Mouse (Mus musculus) neural tube, embryonic 15.5 days (tissue): Measurements from ENCODE around the gene Nceh1. TPM values are rescaled to one million over a fixed set of nuclear protein-coding genes. Genes with fewer than 3 reads are reported as not detected.

Source experiments
- ATAC-seq: fragments of 200-750 bp; cut with Nextera tagmentation; 2 replicates; pipeline ENCODE4 v1.8.0; 2017; ENCODE audit warnings: mild to moderate bottlenecking, moderate TSS enrichment, moderate library complexity; ENCODE audit not compliant: low FRiP score
- H3K27ac ChIP-seq: fragments of 300-500 bp; sonication (generic); replicated peaks from 2 replicates; pipeline ENCODE4 v1.5.1; 2015; ENCODE audit warnings: mild to moderate bottlenecking, inconsistent platforms
- H3K27me3 ChIP-seq: fragments of 300-500 bp; sonication (generic); replicated peaks from 2 replicates; pipeline ENCODE4 v1.6.1; 2015; ENCODE audit warnings: inconsistent platforms
- H3K36me3 ChIP-seq: fragments of 300-500 bp; sonication (generic); 2 replicates; pipeline ENCODE4 v1.6.1; 2015; ENCODE audit warnings: inconsistent platforms
- H3K4me1 ChIP-seq: fragments of 300-500 bp; sonication (generic); 2 replicates; pipeline ENCODE4 v1.6.1; 2015; ENCODE audit warnings: inconsistent platforms
- H3K4me2 ChIP-seq: fragments of 300-500 bp; sonication (generic); 2 replicates; pipeline ENCODE4 v1.6.1; 2015; ENCODE audit warnings: inconsistent platforms, mild to moderate bottlenecking, moderate library complexity
- H3K4me3 ChIP-seq: fragments of 300-500 bp; sonication (generic); replicated peaks from 2 replicates; pipeline ENCODE4 v1.5.1; 2015; ENCODE audit warnings: mild to moderate bottlenecking, inconsistent platforms
- H3K9ac ChIP-seq: fragments of 300-500 bp; sonication (generic); replicated peaks from 2 replicates; pipeline ENCODE4 v1.6.1; 2015; ENCODE audit warnings: mild to moderate bottlenecking, inconsistent platforms
- H3K9me3 ChIP-seq: fragments of 300-500 bp; sonication (generic); replicated peaks from 2 replicates; pipeline ENCODE4 v1.6.1; 2016; ENCODE audit warnings: inconsistent platforms
- WGBS: fragments of 180-500 bp; shearing (Covaris S2); methylation state at CpG from one replicate; pipeline ENCODE4 v1.1.7; 2015; ENCODE audit warnings: mixed read lengths; 5-methylcytosine and 5-hydroxymethylcytosine counted together
- polyA plus RNA-seq: library from polyadenylated mRNA; unstranded; fragments of >200 nt; fragmentation: Nextera tagmentation; extraction: Ambion mirVana; gene quantifications from 2 replicates; pipeline ENCODE4 v1.2.1, GENCODE M21; 2015

Nceh1 gene
- polyA plus RNA-seq, 1 experiment from 2014 or later, result 16.3 TPM

DNA sequence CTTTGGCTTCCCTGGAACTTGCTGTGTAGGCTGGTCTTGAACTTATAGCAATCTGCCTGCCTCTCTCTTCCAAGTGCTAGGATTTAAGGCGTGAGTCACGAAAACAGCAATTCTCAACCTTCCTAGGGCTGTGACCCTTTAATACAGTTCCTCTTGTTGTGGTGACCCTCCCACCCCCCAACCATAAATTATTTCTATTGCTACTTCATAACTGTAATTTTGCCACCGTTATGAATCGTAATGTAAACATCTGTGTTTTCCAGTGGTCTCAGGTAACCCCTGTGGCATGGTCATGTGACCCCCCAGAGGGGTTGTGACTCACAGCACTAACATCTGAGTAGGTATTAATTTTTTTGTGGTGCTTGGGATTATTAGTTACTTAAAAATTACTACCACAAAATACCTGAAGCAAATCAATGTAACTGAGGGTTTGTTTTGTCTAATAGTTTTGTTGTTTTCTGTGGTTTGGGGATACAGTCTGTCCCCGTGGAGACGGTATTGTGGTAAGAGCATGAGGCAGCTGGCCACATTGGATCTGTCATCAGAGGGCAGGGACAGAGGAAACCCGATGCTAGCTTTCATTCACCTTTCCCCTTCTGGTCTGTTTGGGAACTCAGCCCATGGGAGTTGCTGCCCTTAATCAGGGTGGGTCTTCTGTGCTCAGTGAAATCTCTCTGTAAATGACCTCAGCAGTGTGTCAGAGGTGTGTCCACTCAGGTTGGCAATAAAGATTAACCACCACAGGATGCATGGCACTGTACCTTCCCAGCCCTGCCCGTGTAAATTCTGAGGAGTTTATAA lies 31.5 kb downstream of the Nceh1 start:
- 90% methylated on average over 8 of the region's 8 CpGs for WGBS
- no peak overlapping the region for H3K9ac ChIP-seq
- no peak overlapping the region for H3K4me2 ChIP-seq
- no peaks in the 10 kb centered on the region for H3K4me1 ChIP-seq
- H3K4me3 ChIP-seq, result no peak overlapping the region
- H3K9me3 ChIP-seq, result no peaks in the 10 kb centered on the region; the same call in 1 of the 2 replicates
- H3K27ac ChIP-seq, result no peak overlapping the region
- H3K27me3 ChIP-seq, result no peaks in the 10 kb centered on the region
- no peaks in the 10 kb centered on the region for H3K36me3 ChIP-seq
- ATAC-seq, result no peak

DNA sequence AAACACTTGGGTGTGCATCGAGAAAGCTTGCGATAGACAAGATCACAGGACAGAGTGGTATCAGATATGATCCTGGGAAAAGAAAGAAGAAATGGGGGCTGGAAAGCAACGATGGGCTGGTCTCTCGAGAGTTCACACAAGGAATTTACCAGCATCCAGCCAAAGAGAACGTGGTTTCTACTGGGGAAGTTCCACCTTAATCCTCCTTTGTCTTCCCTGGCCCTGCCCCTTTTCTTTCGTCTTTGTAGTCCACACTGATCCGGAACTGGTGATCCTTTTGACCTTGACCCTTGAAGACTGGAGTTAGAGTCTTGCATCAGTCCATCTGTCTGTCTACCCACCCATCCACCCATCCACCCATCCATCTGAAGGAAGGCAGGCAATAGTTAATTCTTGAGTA lies 34.6 kb downstream of the Nceh1 start:
- Histone ChIP-seq H3K36me3 (no peaks in the 10 kb centered on the region), H3K4me3 (no peak overlapping the region), H3K9ac (no peak overlapping the region), H3K4me2 (no peak overlapping the region), H3K27ac (no peak overlapping the region), H3K4me1 (no peaks in the 10 kb centered on the region), H3K27me3 (no peaks in the 10 kb centered on the region), H3K9me3 (no peaks in the 10 kb centered on the region)
- WGBS, result 86% methylated on average over 7 of the region's 7 CpGs
- no peak for ATAC-seq

DNA sequence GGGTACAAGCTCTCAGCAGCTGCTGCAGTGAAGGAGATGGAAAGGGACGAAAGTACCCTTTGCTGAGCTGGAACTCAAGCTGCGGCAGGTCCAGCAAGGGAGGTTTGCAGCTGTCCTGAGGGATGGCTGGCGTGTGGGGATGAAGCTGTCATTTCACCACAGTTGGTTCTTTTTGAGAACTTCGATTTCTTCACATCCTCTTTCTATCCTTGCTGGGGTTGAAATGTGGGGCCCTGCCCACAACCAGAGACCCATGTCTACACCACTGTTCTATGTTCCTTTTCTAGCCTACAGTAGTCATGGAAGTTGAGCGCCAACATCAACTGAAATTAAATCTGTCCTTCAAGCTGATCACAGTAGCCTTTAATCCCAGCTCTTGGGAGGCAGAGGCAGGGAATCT lies 35.8 kb downstream of the Nceh1 start:
- H3K27me3 ChIP-seq, result no peaks in the 10 kb centered on the region
- no peak overlapping the region for H3K4me3 ChIP-seq
- no peak overlapping the region for H3K9ac ChIP-seq
- no peaks in the 10 kb centered on the region for H3K9me3 ChIP-seq
- H3K4me2 ChIP-seq, result no peak overlapping the region
- H3K27ac ChIP-seq, result no peak overlapping the region
- 91% methylated on average over 5 of the region's 5 CpGs for WGBS
- ATAC-seq, result no peak
- H3K4me1 ChIP-seq, result no peaks in the 10 kb centered on the region
- no peaks in the 10 kb centered on the region for H3K36me3 ChIP-seq

DNA sequence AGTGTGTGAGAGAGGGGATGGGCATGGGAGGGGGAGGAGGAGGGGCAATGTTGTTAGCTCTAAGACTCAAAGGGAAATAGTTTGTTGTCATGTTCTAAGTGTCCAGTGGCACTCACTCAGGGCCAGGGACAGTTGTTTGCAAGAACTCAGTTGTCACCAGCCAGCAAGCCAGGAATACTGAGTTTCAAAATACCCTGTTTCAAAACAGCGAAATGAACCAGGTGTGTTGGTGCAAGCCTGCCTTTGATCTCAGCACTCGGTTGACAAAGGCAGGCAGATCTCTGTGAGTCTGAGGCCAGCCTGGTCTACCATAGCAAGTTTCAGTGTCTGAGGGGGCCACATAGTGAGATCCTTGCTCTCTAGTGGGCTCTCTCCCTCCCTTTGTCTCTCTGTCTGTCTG lies 39.3 kb downstream of the Nceh1 start:
- H3K4me3 ChIP-seq, result no peak overlapping the region
- H3K27me3 ChIP-seq, result no peaks in the 10 kb centered on the region
- WGBS, result 86% methylated on average over 2 of the region's 2 CpGs
- H3K36me3 ChIP-seq, result 0 out of 2 replicates have a peak, but pooled peaks cover 3% of the 10 kb centered on the region
- H3K27ac ChIP-seq, result no peak overlapping the region
- H3K4me2 ChIP-seq, result no peak overlapping the region
- no peak for ATAC-seq
- no peaks in the 10 kb centered on the region for H3K4me1 ChIP-seq
- no peaks in the 10 kb centered on the region for H3K9me3 ChIP-seq
- H3K9ac ChIP-seq, result no peak overlapping the region

DNA sequence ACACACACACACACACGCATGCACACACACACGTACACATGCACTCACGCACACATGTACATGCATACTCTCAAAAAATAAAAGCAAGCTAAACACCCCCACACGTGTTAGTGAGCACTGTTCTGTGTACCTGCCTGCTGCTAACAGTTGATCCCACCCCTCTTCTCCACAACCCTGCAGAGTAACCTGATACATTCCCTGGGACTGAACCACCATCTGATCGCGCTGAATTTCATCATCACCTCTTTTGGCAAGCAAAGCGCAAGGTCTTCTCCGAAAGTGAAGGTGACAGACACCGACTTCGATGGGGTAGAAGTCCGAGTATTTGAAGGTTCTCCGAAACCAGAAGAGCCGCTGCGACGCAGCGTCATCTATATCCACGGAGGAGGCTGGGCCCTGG lies 39.7 kb downstream of the Nceh1 start:
- Histone ChIP-seq H3K36me3 (0 out of 2 replicates have a peak, but pooled peaks cover 3% of the 10 kb centered on the region), H3K9me3 (no peaks in the 10 kb centered on the region), H3K4me1 (no peaks in the 10 kb centered on the region), H3K4me3 (no peak overlapping the region), H3K9ac (no peak overlapping the region), H3K27me3 (no peaks in the 10 kb centered on the region), H3K4me2 (no peak overlapping the region), H3K27ac (no peak overlapping the region)
- WGBS, result 90% methylated on average over 17 of the region's 17 CpGs
- ATAC-seq, result no peak

DNA sequence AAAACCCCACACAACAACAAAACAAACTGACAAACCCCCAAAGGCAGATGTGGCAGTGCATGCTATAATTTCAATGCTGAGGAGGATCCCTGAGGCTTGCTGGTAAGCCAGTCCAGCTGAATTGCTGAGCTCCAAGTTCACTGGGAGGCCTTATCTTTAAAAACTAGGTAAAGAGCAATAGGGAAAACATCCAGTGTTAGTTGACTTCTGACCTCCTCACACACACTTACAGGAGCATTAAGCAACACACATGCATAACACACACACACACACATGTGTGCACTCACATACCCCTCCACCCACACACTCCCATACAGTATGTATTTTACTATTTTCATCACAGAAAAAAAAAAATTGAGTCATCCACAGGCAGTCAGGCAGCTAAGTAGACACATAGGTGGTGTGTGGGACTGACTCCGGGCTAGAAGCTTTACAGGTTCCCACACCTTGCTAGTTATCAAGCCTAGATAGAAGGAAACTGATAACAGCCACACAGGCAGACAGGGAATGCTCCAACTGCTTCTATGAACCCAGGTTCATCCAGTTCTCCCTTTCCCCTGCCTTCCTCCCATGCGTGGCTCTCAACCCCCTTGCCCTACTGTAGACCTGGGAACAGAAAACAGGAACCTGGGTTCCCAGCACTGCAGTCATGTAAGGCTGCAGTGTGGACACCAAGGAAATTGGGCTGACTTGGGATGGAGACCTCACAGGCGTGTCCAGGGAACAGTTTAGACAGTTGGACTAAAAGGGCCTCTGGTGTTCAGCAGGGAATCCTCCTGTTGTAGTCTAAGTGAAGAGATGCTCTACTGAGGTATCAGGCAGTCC lies 45.1 kb downstream of the Nceh1 start:
- 93% methylated on average over 3 of the region's 3 CpGs for WGBS
- Histone ChIP-seq H3K27me3 (no peaks in the 10 kb centered on the region), H3K27ac (no peak overlapping the region), H3K9ac (no peak overlapping the region), H3K4me1 (no peaks in the 10 kb centered on the region), H3K4me2 (no peak overlapping the region), H3K4me3 (no peak overlapping the region), H3K9me3 (no peaks in the 10 kb centered on the region), H3K36me3 (0 out of 2 replicates have a peak, but pooled peaks cover 3% of the 10 kb centered on the region)
- ATAC-seq, result no peak

DNA sequence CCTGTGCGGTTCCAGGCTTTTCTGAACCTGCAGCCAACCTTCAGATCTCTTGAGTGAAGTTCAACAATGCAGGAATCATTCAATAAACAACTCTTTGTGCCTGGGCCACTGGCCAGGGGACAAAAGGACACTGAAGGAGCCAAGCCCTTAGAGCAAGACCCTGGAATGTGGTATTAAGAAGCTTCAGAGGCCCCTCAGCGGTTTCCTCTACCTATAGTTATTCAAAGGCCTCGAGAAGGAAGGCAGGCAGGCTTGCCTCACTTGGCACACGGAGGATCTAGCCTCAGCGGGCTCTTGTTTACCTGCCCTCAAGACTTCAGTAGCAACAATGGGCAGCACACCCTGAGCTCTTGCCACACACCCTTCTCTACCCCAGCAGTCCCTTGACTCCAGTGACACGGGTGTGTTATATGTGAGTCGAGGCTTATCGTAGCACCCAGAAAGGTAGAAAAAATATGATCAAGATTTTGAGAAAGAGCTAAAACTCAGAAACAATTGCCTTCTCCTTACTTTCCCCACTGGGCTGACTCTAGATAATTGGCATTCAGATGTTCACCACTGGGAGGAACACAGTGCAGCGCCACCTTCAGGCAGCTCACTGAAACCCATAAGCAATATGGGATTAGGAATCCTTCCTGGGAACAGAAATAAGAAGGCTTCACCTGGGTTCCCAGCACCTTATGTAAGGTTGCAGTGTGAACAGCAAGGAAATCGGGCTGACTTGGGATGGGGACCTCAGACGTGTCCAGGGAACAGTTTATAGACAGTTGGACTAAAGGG lies 46.0 kb downstream of the Nceh1 start:
- no peaks in the 10 kb centered on the region for H3K4me1 ChIP-seq
- ATAC-seq, result no peak
- no peak overlapping the region for H3K9ac ChIP-seq
- no peaks in the 10 kb centered on the region for H3K27me3 ChIP-seq
- no peak overlapping the region for H3K4me2 ChIP-seq
- H3K4me3 ChIP-seq, result no peak overlapping the region
- WGBS, result 78% methylated on average over 11 of the region's 11 CpGs
- no peaks in the 10 kb centered on the region for H3K9me3 ChIP-seq
- no peak overlapping the region for H3K27ac ChIP-seq
- 0 out of 2 replicates have a peak, but pooled peaks cover 3% of the 10 kb centered on the region for H3K36me3 ChIP-seq

DNA sequence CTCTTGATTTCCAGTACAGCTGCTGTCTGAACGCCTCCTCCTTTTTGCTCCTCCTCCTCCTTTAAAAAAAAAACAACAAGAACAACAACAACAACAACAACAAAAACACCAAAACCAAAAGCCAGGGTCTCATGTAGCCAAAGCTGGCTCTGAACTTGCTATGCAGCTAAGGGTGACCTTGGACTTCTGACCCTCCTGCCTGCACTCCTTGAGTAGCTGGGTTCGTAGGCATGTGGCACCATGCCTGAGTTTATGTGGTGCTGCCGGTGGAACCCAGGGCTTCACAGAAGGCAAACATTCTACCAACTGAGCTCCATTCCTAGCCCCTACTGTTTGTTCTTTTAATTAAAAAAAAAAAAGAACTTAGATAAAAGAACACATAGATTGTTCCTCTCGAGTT lies 50.6 kb downstream of the Nceh1 start:
- Histone ChIP-seq H3K36me3 (no peaks in the 10 kb centered on the region), H3K27ac (no peak overlapping the region), H3K4me2 (no peak overlapping the region), H3K9ac (no peak overlapping the region), H3K4me3 (no peak overlapping the region), H3K9me3 (no peaks in the 10 kb centered on the region), H3K27me3 (no peaks in the 10 kb centered on the region), H3K4me1 (no peaks in the 10 kb centered on the region)
- 84% methylated on average over 4 of the region's 4 CpGs for WGBS
- no peak for ATAC-seq

DNA sequence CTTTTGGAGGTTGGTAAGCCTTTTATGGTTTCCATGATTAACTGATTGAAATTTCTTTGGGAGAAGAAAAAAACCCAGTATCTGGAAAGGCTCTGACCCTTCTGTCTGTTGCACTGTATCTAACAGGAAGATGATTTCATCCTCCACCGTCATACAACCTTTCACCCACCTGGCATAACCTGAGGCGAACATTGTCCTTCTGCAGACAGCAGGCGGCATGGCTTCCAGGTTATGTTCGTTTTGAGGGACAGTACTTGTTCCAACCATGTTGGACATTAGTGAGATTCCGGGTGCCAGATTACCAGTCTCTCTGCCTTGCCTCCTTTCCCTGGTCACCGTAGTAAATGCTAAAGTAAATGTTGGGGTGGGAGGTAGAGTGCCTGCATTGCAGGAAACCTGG lies 51.1 kb downstream of the Nceh1 start:
- ATAC-seq, result no peak
- H3K4me1 ChIP-seq, result no peaks in the 10 kb centered on the region
- no peaks in the 10 kb centered on the region for H3K36me3 ChIP-seq
- H3K27me3 ChIP-seq, result no peaks in the 10 kb centered on the region
- no peak overlapping the region for H3K9ac ChIP-seq
- H3K4me3 ChIP-seq, result no peak overlapping the region
- WGBS, result 87% methylated on average over 6 of the region's 6 CpGs
- H3K9me3 ChIP-seq, result no peaks in the 10 kb centered on the region
- no peak overlapping the region for H3K4me2 ChIP-seq
- no peak overlapping the region for H3K27ac ChIP-seq

DNA sequence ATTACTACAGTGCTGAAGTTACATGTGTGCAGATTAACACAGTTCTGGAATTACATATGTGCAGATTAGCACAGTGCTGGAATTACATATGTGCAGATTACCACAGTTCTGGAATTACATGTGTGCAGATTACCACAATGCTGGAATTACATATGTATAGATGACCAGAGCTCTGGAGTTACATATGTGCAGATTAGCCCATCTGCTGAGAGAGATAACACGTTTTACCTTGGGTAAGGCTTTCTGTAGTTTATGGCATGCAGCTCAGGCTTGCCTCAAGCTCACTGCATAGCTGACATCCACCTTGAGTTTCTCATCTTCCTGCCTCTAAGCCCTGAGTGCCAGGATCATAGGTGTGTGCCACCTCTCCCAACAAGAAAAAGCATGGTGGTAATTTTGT lies 52.2 kb downstream of the Nceh1 start:
- Histone ChIP-seq H3K4me3 (no peak overlapping the region), H3K4me1 (no peaks in the 10 kb centered on the region), H3K36me3 (no peaks in the 10 kb centered on the region), H3K27ac (no peak overlapping the region), H3K9me3 (no peaks in the 10 kb centered on the region), H3K27me3 (no peaks in the 10 kb centered on the region), H3K9ac (no peak overlapping the region), H3K4me2 (no peak overlapping the region)
- WGBS, result 65% methylated on average over 1 of the region's 1 CpGs
- no peak for ATAC-seq

DNA sequence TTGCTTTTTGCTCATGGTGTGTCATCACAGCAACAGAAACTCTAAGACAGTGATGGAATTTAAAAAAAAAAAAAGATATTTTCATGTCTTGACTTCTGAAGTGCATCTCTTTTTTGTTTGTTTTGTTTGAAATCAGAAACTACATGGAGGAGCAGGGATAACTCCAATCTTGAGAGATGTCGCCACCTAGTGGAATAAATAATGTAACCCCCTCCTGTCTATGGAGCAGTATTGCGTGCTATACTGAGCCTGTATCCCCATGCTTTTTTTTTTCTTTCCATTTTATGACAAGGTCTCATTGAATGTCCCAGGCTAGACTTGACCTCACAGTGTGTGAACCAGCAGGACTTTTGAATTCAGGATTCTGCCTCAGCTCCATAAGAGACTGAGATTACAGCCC lies 54.5 kb downstream of the Nceh1 start:
- no peak for ATAC-seq
- Histone ChIP-seq H3K9ac (no peak overlapping the region), H3K4me3 (no peak overlapping the region), H3K9me3 (no peaks in the 10 kb centered on the region), H3K4me2 (no peak overlapping the region), H3K27me3 (no peaks in the 10 kb centered on the region), H3K36me3 (peaks cover 9% of the 10 kb centered on the region), H3K4me1 (no peaks in the 10 kb centered on the region), H3K27ac (no peak overlapping the region)
- WGBS, result 10% methylated on average over 2 of the region's 2 CpGs
